Mouse (Mus musculus) E14TG2a.4 (cell line): ENCODE results near the gene Cdh12.

Experiments used
- CTCF ChIP-seq: conservative IDR thresholded peaks from 2 replicates; pipeline ENCODE4 v1.5.1; 2014; ENCODE audit warnings: low read length
- NANOG ChIP-seq: IDR thresholded peaks from 2 replicates; pipeline ENCODE4 v1.6.1; 2014; ENCODE audit warnings: borderline replicate concordance, low read length, mixed read lengths
- POU5F1 ChIP-seq: IDR thresholded peaks from 2 replicates; pipeline ENCODE4 v1.6.1; 2014; ENCODE audit warnings: low read length, borderline replicate concordance

- TF ChIP-seq CTCF (no peak), POU5F1 (no peak), NANOG (no peak)
Measured at GRCm38 (mm10) chr15:20863076-20863475, 414.0 kb downstream of the Cdh12 start.
